Mouse (Mus musculus): ENCODE results near the gene Srms. TPM values are rescaled to one million over a fixed set of nuclear protein-coding genes. Genes with fewer than 3 reads are reported as not detected.

Gene Srms
- polyA plus RNA-seq, 1 experiment from 2014 or later: 2.6 TPM

DNA sequence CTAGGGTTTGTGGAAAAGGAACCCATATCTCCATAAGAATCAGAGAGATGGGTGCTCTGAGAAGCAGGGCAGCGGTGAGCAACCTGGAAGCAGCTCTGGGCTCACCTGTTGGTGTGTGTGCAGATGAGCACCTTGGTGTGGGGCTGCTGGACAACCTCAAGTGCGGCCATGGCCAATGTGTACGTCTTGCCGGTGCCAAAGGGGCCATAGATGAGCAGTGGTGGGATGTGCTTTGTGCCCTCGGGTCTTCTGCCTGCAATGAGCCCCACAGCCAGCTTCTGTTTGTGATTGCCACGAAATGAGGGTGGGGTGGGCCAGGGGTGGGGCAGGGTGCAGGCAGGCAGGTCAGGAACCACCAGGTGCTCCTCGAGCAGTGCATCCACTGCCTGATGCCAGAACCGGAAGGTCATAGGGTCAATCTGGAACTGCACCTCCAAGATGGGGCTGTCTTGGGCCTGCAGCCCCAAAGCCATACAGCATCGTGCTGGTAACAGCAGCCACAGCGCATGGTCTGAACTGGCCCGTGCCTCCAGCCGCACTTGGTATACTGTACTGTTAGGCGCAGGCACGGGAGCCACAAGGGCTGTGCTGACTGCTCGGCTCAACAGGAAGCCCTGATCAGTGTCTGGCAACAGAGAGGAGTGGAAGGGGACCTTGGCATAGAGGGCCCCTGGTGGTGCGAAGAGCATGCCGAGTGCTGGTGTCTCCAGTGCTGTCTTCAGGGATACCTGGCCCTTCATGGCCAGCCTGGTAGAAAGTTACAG lies 24.4 kb upstream of the Srms start:
- no peak overlapping the region for H3K27ac ChIP-seq (ENCODE audit: low read length)
- WGBS: 86% methylated on average over 17 of the region's 17 CpGs
- no peak overlapping the region for H3K4me3 ChIP-seq (ENCODE audit: low read depth, low read length)
- peaks cover 47% of the 10 kb centered on the region for H3K36me3 ChIP-seq (ENCODE audit: insufficient read depth, low read length)
- H3K27me3 ChIP-seq (replicated peaks; ENCODE audit: insufficient read depth, low read length): no peaks in the 10 kb centered on the region
- peaks cover 10% of the 10 kb centered on the region; the same call in 1 of the 2 replicates for H3K4me1 ChIP-seq (ENCODE audit: insufficient read depth, low read depth, low read length)
- H3K4me2 ChIP-seq (replicated peaks; ENCODE audit: low read depth, low read length): no peak overlapping the region
- ATAC-seq (no peak), DNase-seq (ENCODE audit: low spot score) (no peak)
- no peak overlapping the region for H3K9ac ChIP-seq (replicated peaks; ENCODE audit: low read depth)
- TF ChIP-seq CTCF (IDR thresholded peaks at IDR 0.05) (no peak), EP300 (IDR thresholded peaks at IDR 0.05) (no peak)
- no peaks in the 10 kb centered on the region for H3K9me3 ChIP-seq (ENCODE audit: low read length)

DNA sequence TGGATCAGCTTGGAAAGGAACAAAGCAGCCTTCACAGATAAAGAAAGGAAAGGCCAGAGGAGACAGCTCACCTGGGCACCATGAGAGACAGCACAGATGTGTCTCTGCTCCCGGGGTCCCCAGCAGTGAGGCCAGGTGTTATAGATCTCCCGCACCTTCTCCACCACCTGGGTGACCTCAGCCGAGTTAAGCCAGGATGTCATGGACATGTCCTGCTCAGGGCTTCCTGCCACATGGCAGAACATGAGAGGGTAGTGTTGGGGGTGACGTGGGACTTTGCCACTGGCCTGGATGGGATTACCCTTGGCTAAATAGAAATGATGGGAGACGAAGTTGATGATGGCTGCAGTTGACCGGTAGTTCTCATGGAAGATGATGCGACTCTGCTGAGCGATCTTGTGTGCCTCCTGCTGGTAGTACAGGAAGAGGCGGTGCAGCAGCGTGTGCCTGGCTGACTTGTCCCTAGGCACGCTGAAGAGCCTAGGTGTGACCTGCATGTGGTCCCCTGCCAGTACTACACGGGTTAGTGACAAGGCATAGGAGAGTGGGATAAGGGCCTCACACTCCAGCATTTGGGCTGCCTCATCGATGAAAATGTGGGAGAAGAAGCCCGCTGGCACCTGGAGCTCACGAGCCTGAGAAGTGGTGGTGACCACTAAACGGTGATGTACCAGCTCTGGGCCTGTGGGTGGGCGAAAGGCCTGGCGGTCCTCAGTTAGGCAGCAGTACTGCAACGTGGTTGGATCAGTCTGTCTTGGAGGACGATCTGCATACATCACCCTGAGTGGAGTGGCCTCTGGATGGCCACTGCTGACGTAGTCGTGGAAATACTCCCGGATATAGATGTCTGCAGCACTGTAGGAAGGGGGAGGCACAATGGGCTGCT lies 22.9 kb upstream of the Srms start:
- Histone ChIP-seq H3K9me3 (ENCODE audit: low read length) (no peaks in the 10 kb centered on the region), H3K27ac (ENCODE audit: low read length) (no peak overlapping the region), H3K27me3 (replicated peaks; ENCODE audit: insufficient read depth, low read length) (no peaks in the 10 kb centered on the region), H3K4me2 (replicated peaks; ENCODE audit: low read depth, low read length) (no peak overlapping the region), H3K36me3 (ENCODE audit: insufficient read depth, low read length) (peaks cover 56% of the 10 kb centered on the region), H3K4me3 (ENCODE audit: low read depth, low read length) (no peak overlapping the region), H3K4me1 (ENCODE audit: insufficient read depth, low read depth, low read length) (0 out of 2 replicates have a peak, but pooled peaks cover 3% of the 10 kb centered on the region), H3K9ac (replicated peaks; ENCODE audit: low read depth) (no peak overlapping the region)
- 75% methylated on average over 23 of the region's 23 CpGs for WGBS
- TF ChIP-seq CTCF (IDR thresholded peaks at IDR 0.05) (peak; percentile 64), EP300 (IDR thresholded peaks at IDR 0.05) (no peak)
- ATAC-seq (no peak), DNase-seq (ENCODE audit: low spot score) (no peak)

DNA sequence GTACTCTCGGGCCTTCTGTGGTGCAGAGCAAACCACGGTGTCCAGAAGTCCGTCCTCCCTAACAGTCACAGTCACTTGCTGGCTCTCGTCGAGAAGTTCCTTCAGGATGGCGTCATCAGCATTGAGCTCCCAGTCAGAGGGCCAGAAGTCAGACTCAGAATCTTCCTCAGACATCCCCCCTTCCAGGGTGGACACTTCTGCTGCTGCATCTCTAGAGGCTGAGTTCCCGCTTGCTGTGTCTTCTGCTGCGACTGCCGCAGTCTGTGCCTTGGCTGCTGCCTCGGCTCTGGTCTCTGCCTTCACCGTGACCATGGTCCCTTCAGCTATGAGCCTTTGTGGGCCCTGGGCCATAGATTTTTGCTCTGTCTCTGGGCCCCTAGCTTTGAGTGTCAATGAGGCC lies 21.7 kb upstream of the Srms start:
- no peak overlapping the region for H3K9ac ChIP-seq (replicated peaks; ENCODE audit: low read depth)
- H3K4me3 ChIP-seq (ENCODE audit: low read depth, low read length): no peak overlapping the region
- H3K4me1 ChIP-seq (ENCODE audit: insufficient read depth, low read depth, low read length): no peaks in the 10 kb centered on the region
- no peak for ATAC-seq
- no peak for TF ChIP-seq EP300 (IDR thresholded peaks at IDR 0.05)
- no peak for TF ChIP-seq CTCF (IDR thresholded peaks at IDR 0.05)
- H3K9me3 ChIP-seq (ENCODE audit: low read length): no peaks in the 10 kb centered on the region
- H3K4me2 ChIP-seq (replicated peaks; ENCODE audit: low read depth, low read length): no peak overlapping the region
- no peaks in the 10 kb centered on the region for H3K27me3 ChIP-seq (replicated peaks; ENCODE audit: insufficient read depth, low read length)
- H3K36me3 ChIP-seq (ENCODE audit: insufficient read depth, low read length): peaks cover 64% of the 10 kb centered on the region
- no peak for DNase-seq (ENCODE audit: low spot score)
- no peak overlapping the region for H3K27ac ChIP-seq (ENCODE audit: low read length)
- 88% methylated on average over 11 of the region's 11 CpGs for WGBS

DNA sequence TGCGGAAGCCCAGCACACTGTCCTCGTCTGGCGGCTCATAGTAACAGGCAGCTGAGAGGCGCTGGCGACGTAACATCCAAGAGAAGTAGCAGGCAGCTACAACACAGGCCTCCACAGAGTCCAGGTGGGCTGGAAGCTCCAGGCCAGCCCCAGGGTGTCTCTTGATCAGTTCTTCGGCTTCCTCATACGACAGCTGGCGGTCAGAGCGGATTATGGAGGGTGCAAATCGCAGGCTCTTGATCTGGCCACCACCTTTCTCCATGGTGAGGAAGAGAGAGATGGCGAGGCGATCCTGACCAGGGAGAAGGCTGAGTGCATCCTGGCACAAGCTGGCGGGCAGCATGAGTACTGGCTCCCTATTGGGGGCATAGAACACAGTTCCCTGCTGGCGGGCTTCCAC lies 20.5 kb upstream of the Srms start:
- peaks cover 65% of the 10 kb centered on the region for H3K36me3 ChIP-seq (ENCODE audit: insufficient read depth, low read length)
- H3K4me3 ChIP-seq (ENCODE audit: low read depth, low read length): no peak overlapping the region
- DNase-seq (ENCODE audit: low spot score) (no peak), ATAC-seq (no peak)
- TF ChIP-seq CTCF (IDR thresholded peaks at IDR 0.05) (no peak), EP300 (IDR thresholded peaks at IDR 0.05) (no peak)
- no peaks in the 10 kb centered on the region for H3K4me1 ChIP-seq (ENCODE audit: insufficient read depth, low read depth, low read length)
- H3K9ac ChIP-seq (replicated peaks; ENCODE audit: low read depth): no peak overlapping the region
- whole genome bisulfite sequencing: 90% methylated on average over 15 of the region's 15 CpGs
- H3K4me2 ChIP-seq (replicated peaks; ENCODE audit: low read depth, low read length): no peak overlapping the region
- H3K27ac ChIP-seq (ENCODE audit: low read length): no peak overlapping the region
- no peaks in the 10 kb centered on the region for H3K9me3 ChIP-seq (ENCODE audit: low read length)
- no peaks in the 10 kb centered on the region for H3K27me3 ChIP-seq (replicated peaks; ENCODE audit: insufficient read depth, low read length)

DNA sequence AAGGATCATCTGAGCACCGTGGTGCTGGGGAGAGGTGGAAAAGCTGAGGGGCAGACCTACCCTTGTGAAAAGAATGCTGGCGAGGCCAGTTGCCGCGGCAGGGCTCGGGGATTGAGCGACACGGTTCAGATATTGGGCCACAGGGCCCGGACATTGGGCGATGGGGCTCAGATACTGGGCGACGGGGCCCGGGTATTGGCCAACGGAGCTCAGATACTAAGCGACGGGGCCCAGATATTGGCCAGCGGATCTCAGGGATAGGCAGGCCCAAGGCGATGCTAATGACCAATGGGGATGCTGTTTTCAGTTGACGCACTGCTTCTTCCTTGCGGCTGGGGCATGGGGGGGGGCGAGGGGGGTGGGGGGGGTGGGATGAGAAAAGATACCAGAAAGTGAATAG lies 18.2 kb upstream of the Srms start:
- peaks cover 50% of the 10 kb centered on the region for H3K36me3 ChIP-seq (ENCODE audit: insufficient read depth, low read length)
- H3K9me3 ChIP-seq (ENCODE audit: low read length): no peaks in the 10 kb centered on the region
- ATAC-seq: no peak
- no peaks in the 10 kb centered on the region for H3K27me3 ChIP-seq (replicated peaks; ENCODE audit: insufficient read depth, low read length)
- peaks cover 5% of the 10 kb centered on the region; the same call in 1 of the 2 replicates for H3K4me1 ChIP-seq (ENCODE audit: insufficient read depth, low read depth, low read length)
- H3K27ac ChIP-seq (ENCODE audit: low read length): no peak overlapping the region
- 79% methylated on average over 20 of the region's 20 CpGs for WGBS
- TF ChIP-seq CTCF (IDR thresholded peaks at IDR 0.05) (no peak), EP300 (IDR thresholded peaks at IDR 0.05) (no peak)
- no peak overlapping the region for H3K9ac ChIP-seq (replicated peaks; ENCODE audit: low read depth)
- DNase-seq (ENCODE audit: low spot score): no peak
- no peak overlapping the region for H3K4me3 ChIP-seq (ENCODE audit: low read depth, low read length)
- no peak overlapping the region for H3K4me2 ChIP-seq (replicated peaks; ENCODE audit: low read depth, low read length)

DNA sequence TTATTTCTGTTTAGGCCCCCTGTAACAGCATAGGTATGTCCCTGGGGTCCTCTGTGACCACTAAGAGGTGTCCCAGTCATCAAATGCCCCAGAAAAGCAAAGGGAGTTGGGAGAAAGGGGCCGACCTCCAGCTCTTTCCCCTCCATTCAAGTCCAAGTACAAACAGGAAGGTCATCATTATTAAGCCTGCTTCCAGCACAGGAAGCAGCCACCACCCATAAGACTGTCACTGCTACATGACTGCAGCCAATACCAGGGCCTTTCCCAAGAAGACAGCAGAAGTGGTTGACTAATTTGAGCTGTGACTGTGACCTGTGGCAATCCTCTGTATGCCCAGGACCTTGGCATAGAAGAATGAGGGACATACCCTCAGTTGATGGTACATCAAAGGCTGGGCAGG lies 15.3 kb upstream of the Srms start:
- Histone ChIP-seq H3K4me1 (ENCODE audit: insufficient read depth, low read depth, low read length) (peaks cover 5% of the 10 kb centered on the region; the same call in 1 of the 2 replicates), H3K4me2 (replicated peaks; ENCODE audit: low read depth, low read length) (no peak overlapping the region), H3K9me3 (ENCODE audit: low read length) (no peaks in the 10 kb centered on the region), H3K27ac (ENCODE audit: low read length) (peak overlapping the region; percentile 71), H3K27me3 (replicated peaks; ENCODE audit: insufficient read depth, low read length) (no peaks in the 10 kb centered on the region), H3K9ac (replicated peaks; ENCODE audit: low read depth) (no peak overlapping the region), H3K4me3 (ENCODE audit: low read depth, low read length) (no peak overlapping the region), H3K36me3 (ENCODE audit: insufficient read depth, low read length) (peaks cover 31% of the 10 kb centered on the region)
- TF ChIP-seq EP300 (IDR thresholded peaks at IDR 0.05): peak; percentile 59
- TF ChIP-seq CTCF (IDR thresholded peaks at IDR 0.05): no peak
- DNase-seq (ENCODE audit: low spot score): peak; percentile 57
- peak; percentile 71 for ATAC-seq
- WGBS: 50% methylated on average over 1 of the region's 1 CpGs

Measured in lung, postnatal 0 days (tissue).